Mouse (Mus musculus) embryo, embryonic 10.5 days (tissue): ENCODE measurements around the gene Csta1.
A peak's percentile ranks its signal among the peaks of the same experiment; 100 is the strongest.
"Not testable (repeated sequence)": the region's sequence is repeated elsewhere in the genome, so short reads cannot be mapped to it uniquely, and the experiment has no call there.

Experiments used
- DNase-seq: peaks from one replicate; pipeline ENCODE4 v3.0.0-alpha.2; 2015; ENCODE audit warnings: low spot score

Gene Csta1

DNA sequence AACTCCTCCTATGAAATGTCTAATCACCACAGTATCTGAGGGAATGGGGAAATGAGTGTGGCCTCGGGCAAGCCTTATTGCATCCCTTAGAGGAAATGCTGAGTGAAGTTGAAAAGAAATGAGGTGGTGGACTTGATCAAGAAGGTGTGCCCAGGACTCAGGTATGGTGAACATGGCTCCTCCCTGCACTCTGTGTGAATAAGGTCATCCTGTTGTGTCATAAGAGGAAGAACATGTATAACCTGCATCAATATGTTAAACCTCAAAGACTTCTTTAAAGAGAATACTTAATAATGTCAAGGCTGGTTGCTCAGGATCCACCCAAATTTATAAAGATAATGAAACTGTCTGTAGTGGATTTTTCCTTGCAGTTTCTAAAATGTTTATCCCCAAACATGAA is at the start of gene Csta1:
TSS of gene Csta1 (minus strand) at position 101 of the 400 bp plus-strand sequence.
- DNase-seq = no peak

DNA sequence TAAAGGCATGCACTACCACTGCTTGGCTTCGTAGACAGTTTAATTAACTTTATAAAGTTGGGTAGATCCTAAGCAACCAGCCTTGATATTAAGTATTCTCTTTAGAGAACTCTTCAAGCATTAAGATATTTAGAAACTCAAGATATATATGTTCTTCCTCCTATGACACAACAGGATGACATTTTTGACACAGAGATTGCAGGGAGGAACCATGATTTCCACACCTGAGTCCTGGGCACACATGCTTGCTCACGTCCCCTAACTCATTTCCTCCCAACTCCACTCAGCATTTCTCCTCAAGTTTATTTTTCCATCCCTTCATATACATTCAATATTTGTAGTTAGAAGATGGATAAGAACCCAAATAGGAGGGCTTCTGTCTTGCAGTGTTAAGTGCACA is 48.9 kb upstream of the Csta1 start:
- DNase-seq = no peak

DNA sequence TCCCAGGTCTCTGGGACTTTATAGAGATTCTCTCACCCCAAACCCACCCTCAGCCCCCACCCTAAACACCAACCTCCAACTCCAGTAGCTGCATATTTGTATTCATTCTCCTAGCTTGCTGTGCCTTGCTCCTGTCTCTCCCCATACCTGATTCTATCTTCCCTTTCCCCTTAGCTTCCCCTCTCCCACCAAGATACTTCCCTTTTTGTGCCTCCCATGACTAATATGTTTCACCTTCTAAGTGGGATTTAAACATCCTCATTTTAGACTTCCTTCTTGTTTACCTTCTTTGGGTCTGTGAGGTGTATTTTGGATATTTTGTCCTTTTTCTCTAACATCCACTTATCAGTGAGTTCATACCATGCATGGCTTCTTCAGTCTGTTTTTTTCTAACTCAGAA is 45.1 kb upstream of the Csta1 start:
- no peak for DNase-seq

DNA sequence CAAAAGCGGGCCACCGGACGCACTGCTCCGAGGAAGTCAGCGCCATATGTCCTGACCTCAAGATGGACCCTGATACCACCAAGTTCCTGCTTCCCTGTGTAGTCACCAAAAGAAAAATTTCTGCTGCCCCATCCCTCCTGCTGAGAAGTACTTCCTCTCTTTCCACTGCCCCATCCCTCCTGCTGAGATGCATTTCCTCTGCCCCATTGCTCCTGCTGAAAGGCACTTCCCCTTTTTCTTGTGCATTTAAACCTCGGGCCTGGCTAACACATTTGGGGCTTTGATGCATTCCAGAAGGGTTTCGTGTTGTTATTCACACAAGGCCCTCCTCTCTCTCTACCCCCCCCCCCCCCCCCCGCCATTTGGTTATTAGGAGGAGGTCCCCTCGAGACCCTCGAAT is 36.8 kb upstream of the Csta1 start:
- not testable (repeated sequence) for DNase-seq

DNA sequence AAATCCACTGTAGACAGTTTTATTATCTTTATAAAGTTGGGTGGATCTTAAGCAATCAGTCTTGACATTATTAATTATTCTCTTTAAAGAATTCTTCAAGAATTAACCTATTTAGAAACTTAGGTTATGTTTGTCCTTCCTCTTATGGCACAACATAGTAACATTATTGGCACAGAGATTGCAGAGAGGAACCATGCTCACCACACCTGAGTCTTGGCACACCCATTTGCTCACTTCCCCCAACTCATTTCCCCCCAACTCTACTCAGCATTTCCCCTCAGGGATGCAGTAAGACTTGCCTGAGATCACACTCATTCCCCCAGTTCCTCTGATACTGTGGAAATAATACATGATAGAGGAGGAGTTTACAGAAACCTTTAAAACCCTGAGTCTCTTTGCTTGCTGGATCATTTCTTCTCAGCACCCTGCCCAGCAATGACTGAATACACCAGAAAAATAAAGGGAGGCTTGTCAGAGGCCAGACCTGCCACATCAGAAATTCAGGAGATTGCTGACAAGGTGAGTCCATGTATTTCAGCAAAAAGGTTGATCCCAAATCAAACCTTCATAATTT is 25.4 kb upstream of the Csta1 start, which contains the start of gene Stfa2l1:
TSS of gene Stfa2l1 (plus strand) at position 410 of the 574 bp plus-strand sequence.
- DNase-seq = no peak

DNA sequence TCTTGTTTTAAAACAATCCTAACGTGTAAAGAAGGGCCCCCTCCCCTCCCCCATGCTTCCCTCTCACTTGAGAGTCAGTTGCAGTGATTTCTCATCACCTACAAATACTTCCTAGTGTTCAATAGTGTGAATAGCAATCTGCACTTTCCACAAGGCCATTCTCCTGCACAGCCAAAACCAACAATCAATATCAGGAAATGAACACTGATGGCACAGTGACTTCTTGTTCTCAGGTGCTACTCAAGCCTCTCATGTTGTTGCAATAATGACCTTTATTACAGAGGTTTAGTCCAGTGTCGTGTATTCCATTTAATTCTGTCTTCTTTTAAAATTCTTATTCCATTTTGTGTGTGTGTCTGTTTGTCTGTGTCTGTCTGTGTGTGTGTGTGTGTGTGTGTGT is 7.2 kb upstream of the Csta1 start:
- no peak for DNase-seq

DNA sequence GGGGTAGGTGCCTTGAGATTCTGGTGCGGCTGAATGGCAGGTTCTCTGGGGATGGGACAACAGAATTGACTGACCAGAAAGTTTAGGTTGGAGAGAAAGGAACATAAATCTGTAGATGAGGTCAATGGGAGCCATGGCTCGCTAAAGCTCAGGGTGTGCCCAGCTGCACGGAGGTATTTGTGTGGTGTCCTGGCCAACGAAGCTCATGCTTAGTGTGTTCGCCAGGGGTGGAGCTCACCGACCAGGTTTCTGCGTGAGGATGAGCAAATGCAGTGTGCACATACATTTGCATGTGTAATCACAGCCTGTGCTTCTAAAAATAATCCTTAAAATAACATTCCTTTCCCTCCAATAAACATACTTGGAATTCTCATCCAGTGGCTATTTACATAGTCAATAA is 2.9 kb downstream of the Csta1 start:
- DNase-seq = no peak

DNA sequence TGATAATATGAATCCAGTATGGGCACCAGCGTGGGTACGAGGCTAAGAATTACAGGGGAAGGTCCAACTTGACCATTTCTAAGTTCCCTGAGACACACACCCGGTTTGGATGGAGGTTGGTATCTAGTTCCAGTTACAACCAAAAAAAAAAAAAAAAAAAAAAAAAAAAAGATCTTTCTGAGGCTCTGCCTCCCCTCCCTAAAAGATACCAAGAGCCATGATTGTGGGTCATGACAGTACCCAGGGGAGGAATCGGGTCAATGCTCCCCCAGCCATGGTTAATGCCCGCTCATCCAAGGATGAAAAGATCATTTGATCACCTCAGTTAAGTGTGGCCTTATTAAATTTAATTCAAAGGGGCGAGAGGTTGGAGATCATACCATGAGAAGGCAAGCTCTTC is 15.3 kb downstream of the Csta1 start:
- DNase-seq = not testable (repeated sequence)

DNA sequence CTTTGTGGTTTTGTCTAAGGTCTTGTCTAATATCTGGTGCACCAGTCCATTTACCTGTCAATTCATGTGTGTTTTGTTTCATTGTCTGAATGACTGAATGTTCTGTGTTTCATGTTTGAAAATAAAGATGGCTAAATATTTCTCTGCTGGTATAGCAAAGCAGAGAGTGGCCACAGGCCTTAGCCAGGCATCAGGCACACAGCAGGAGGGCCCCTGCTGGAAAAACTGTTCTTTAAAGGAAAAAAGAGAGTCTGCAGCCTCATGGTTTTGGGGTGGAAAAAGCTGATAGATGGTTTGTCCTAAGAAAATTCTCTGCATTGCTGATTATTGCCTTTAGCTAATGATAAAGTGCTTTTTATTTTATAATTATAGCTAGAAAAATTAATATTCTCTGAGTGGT is 19.6 kb downstream of the Csta1 start:
- not testable (repeated sequence) for DNase-seq

DNA sequence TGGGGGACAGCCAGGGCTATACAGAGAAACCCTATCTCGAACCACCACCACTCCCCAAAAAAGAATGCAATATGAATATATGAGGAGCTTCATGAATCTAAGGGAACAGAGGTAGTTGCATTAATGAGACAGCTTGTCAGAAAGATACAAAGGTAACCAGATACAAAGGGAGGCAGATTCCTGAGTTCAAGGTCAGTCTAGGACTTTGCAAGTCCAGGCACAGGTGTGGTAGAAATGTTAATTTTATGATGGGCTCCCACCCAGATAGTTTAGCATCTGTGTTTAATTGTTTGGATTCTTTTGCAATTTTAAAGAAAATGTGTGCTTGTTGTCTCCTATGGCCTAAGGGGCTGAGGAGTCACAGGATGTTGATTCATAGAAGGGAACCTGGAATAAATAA is 28.8 kb downstream of the Csta1 start:
- DNase-seq = no peak

DNA sequence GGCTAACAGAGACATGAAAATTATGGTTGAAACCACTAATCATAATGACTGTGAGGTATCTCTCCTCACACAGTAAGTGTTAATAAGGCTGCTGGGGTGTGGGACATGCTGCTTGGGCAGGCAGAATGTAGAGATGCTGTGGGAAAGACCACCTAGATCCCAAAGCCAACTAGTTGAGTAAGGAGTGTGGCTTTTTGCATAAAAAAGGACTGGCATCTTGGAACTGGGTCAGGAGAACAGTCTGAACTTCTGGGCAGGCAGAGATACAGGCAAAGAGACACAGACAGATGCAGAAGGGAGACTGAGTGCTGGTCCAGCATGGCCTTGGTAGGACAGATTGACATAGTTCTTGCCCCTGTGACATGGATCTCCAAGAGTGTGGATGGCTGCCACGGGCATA is 29.5 kb downstream of the Csta1 start:
- no peak for DNase-seq

DNA sequence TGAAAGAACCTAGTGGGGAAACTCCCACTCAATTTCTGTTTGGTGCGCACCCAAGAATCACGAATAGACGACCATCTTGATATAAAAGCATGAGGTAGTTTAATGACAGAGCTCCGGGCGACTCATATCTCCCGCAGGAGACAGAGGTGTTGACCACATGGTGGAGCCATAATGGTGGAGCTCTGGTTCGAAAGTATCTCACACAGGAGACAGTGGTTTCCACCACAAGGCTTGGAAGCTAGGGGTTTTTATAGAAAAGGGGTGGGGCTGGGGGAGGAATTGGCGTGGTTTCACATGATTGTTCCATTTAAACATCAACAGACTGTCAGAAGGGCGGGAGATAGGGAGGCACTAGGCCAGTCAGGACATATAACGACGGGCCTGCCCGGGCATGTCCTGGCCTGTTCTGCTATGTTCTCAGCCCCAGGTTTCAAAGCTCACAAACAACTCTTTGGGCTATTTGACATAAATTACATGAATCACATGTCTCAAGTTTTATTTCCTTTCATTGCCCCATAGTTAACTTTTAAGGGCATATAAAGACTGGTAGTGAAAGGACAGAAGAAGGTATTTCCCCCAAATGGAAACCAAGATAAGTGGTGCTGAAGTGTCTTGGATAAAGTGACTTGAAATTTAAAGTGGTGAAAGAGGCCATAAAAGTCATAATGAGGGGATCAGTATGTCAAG is 33.1 kb downstream of the Csta1 start:
- DNase-seq = not testable (repeated sequence)

DNA sequence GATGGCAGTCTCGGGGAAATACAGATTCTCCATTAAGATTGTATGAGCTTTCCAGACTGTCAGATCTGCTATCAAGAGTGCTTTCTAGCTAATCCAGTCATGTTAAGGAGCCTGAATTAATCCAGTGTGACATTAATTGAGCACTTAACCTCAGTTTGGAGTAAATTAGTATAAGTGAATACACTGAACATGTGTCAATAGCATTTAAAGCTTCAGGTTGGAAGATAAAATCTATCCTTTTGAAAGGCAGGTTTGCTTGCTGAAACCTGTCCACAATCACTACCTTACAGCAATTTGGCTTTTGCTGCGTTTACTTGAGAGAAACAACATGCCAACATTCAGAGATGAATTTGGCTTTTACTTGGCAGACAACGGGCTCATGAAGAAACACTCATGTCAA is 37.0 kb downstream of the Csta1 start:
- no peak for DNase-seq

DNA sequence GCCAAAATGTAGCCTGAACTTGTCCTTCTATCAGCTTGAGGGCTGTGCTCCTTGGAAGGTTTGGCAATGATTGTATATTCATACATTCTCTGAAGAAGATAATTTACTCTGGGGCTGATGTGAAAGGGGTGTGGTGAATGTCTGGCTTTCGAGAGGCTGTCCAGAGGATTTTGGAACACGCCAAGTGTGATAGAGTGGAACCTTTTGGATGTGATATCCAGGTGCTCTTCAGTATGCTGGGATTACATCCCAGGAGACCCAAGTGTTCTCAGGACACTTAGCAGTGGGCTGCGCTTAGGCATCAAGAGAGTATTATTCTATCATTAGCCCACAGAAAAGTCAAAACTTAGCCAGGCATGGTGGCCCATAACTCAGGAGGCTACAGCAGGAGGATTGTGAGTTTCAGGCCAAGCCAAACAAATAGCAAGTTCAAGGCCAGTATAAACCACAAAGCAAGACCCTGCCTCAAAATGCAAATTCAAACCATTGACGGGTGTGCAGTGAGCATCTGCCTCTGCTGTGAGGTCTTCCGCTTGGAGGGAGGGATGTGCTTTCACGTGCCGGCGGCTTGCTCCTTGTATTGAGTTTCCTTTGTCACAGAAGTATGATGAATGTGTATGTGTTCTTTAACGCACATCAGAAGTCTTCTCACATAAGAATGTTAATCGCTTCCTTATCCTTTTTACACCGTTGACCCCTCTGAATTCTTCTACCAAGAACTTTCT is 40.1 kb downstream of the Csta1 start:
- DNase-seq = no peak

DNA sequence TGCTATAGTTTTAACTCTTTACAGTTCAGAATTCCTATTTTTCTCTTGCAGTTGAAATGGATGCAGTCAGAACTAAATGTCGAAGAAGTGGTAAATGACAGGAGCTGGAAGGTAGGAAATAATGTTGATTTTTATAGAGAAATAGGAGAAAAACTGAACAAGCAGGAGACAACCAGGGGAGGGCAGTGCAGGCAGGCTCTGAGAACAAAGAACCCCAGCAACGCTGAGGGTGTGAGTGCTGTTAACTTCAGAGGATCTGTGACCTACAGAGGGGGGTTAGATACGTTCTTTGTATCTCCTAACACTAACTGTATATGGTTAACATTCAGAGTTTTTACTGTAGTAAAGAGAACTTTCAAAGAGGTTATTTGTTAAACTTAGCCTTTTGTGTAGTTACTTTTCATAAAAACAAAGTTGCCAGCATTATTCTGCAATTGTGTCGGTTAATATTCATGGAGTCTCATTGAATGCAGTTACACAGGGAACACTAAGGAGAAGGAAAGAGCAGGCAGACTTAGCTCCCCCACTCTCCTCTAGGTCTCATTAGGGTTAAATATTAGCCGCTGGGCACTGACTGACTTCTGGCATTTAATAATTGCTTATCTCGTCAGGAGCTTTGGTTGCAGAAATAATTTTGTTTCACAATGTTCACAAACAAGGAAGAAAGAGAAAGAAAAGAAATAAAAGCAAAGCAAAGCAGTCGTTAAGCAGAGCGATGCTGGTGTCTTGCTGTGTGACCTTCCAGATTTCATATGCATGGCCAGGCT is 41.0 kb downstream of the Csta1 start:
- no peak for DNase-seq

DNA sequence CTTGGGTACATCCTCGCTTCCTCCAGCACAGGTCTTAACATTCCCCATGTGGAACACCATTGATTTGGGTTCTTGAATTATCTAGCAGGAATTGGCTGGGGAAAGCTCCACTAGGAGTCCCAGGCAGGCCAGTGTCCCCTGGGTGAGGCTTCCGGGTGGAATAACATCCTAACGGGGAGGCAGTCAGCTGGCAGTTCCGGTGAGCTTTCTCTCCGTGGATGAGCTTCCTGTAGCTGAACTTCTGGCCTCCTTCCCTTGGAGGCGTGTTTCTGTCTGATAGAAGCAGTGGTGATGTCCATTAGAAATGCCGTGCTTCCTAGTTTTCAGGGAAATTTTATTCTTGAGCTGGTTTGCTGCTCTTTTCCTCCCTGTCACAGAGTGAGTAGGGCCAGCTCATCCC is 42.0 kb downstream of the Csta1 start:
- no peak for DNase-seq

DNA sequence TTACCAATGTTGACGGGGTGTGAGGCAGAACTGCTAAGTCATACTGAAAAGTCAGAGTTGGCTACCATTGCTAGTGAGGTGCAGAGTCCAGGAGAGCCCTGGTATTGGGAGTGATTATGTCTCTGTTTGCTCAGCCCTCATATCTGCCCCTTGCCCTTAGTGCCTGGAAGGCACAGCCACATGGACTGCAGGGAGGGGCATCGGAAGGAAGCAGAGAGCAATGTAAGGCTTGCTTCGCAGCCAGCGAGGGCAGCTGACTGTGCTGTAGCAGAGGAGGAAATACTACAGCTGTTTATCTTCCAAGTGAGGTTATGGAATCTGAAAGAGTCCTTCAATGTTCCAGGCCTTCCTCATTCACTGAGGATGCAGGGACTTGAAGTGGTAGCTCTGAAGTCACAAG is 43.2 kb downstream of the Csta1 start:
- no peak for DNase-seq

DNA sequence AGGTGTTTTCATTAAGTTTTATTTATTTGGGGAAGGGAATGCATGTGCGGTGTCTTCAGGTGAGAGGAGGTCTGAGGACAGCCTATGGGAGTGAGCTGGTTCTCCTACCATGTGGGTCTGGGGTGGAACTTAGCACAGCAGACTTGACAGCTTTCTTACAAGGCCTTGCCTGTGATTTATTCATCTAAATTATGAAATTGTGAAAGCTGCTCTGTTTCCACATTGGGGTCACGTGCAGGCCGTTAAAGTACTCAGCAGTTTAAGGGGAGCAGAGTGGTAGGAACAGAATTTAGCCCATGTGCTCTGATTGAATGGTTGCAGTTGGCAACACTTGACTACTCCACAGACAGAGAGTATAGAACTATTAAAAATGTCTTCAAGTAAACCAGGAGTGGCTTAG is 51.1 kb downstream of the Csta1 start:
- DNase-seq = no peak

DNA sequence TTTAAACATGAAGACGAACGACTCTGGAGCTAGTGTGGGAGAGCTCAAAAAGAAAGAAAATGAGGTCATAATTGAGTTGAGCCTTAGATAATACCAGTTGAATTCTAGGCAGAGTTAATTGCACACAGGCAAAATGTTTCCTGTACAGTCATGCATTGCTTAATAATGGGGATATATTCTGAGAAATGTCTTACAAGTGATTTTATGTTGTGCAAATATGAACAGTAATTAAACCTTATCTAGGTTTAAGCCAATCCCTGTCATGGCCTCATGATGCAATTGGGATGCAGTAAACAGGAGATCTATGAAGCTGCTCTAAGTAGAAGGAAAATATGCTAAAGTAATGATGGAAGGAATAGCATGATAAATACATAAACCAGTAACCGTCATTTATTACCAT is 56.3 kb downstream of the Csta1 start:
- no peak for DNase-seq

DNA sequence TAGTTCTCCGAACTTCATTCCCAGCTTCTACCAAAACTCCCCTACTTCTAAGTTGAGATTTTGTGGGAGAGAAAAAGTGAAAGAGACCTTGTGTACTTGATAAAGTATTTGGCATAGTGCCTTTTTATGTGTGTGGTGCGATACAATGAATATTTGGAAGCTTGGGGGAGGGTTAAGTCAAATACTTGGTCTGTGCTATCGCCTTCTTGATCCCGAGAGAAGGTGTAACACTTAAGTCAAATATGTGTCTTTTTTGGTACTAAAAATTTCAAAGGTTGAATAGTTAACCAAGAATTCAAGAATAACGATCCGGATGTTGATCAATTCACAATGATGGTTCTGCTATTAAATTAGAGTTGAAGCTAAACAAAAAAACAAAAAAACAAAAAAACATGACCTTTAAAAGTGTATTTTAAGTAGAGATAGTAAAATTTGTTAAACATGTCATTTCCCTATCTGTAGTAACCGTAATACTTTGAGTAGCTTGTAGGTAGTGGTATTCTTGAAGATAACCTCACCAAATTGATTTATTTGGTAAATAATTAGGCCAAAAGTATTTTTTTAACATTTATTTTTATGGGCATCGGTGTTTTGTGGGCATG is 58.5 kb downstream of the Csta1 start:
- DNase-seq = no peak

DNA sequence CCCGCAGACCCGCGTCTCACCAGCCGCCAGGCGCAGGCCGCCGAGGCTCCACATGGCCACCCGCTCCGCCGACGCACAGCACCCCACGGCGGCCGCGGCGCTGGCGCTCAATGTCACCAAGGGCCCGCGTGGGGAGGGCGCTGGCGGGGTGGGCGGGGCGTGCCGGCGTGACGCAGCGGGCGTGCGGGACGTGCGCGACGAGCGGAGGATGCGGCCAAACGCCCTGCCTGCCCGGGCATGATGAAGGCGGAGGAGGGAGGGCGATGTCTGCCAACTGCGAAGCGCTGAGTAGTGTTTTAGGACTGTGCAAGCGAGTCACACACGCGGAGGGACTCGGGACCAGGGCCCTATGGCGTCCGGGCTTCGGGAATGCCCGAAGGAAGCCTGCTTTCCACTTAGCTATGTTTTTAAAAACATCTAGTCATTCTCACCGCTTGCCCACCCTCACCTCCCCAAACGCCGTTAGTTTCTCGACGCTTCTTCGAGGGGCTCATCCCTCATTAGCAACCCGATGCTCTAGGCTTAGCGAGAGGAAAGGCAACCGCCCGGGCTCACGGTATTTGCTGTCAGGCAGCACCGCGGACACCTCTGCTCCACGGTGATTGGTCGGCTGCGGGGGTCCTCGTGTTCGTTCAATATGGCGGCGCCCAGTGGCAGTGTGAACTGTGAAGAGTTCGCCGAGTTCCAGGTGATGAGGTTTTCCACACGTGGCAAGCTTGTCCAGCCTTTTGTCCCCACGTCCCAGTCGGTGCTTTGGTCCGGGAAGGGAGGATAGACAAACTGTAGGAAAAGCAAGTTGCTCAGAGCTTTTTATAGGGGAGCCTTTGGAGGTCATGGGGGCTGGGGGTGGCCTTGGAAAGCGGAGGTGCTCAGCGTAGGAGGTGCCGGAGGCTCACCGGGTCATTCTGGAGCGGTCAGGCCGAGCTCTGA is 59.3 kb downstream of the Csta1 start, which contains the start of the genes Fam162a and Ccdc58:
TSS of gene Fam162a (minus strand) at position 145 of the 930 bp plus-strand sequence.
TSS of gene Ccdc58 (plus strand) at position 236 of the 930 bp plus-strand sequence.
- DNase-seq = peak; percentile 94
